Mouse (Mus musculus) small intestine, adult 2 months (tissue): ENCODE data around the gene Barx2.

Experiments
- CTCF ChIP-seq: fragments of 200-500 bp; IDR thresholded peaks from 2 replicates; pipeline ENCODE4 v1.5.1; 2012; ENCODE audit warnings: low read depth, mild to moderate bottlenecking, control low read depth, inconsistent platforms, low read length, moderate library complexity, mixed read lengths; ENCODE audit not compliant: insufficient replicate concordance, insufficient read length; ENCODE audit errors: extremely low read depth
- POLR2A ChIP-seq: fragments of 200-500 bp; IDR thresholded peaks from 2 replicates; pipeline ENCODE4 v1.6.1; 2012; ENCODE audit warnings: low read depth, mild to moderate bottlenecking, control low read depth, inconsistent platforms, low read length, moderate library complexity

DNA sequence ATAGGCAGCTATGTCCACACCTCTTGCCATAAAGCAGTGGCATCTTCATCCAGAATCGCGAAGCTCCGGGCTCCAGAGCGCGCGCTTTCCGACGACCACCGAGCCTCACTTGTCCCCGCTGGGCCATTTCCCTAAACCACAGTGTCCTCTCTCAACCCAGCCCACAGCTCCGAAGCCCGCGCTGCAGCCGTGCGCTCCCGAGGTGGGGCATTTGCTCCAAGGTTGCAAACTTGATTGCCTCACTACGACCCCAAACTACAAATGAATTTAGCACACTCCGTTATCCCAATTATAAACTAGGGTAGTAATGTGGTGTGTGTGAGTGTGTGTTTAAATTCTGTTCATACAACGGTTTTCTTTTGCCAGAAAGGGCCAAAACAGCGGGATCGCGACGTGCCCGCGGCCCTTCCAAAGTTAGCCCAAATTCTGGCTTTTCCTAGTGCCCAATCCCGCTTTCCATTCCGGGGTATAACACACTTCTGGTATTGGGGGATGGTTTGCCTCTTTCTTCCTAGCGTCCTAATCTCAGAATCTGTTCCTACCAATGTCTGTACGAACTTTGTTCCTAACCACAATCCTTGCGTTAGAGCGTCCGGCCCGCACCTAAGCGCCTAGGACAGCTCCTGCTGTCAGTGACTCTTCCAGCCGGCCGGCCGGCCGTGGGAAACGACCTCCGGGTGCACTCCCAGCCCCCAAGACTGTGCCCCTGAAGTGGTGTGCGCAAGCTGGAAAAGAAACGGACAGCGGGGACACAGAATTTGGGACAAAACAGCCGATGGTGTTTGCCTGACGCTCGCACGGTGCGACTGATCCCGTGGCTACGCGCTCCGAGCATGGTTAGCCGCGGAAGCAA lies 703 bp upstream of the Barx2 start:
- TF ChIP-seq POLR2A: no peak
- TF ChIP-seq CTCF: no peak
